Mouse (Mus musculus) thymus, adult 2 months (tissue): ENCODE data around the gene Kctd21.

Source experiments
- CTCF ChIP-seq: fragments of 200-500 bp; IDR thresholded peaks from 2 replicates; pipeline ENCODE4 v1.5.1; 2012; ENCODE audit warnings: mild to moderate bottlenecking, control low read depth, low read length, moderate library complexity, borderline replicate concordance; ENCODE audit not compliant: control insufficient read depth, poor library complexity, insufficient read depth; ENCODE audit errors: extremely low read depth
- POLR2A ChIP-seq: fragments of 200-500 bp; IDR thresholded peaks from 2 replicates; pipeline ENCODE4 v1.6.1; 2012; ENCODE audit warnings: mild to moderate bottlenecking, low read length, control low read depth, moderate library complexity; ENCODE audit not compliant: control insufficient read depth, poor library complexity, insufficient read depth; ENCODE audit errors: extremely low read depth

DNA sequence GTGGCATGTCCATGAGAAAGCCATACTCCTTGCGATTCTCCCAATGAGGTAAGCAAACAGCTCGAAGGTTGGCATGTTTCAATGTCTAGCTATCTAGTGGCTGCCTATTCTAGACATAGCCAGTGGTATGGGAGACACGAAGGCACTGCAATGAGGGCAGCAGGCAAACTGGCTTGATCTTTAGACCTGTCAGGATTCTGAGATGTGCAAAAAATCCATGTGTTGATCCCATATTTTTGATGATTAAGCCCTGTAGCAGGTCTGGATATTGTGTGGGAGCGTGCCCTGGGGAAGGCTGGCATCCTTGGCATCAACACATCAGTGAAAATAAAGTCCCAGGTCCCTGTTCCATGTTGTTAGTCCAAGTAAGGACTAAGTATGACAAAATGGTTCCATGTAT, 56.4 kb downstream of the Kctd21 start:
- TF ChIP-seq CTCF, result no peak
- TF ChIP-seq POLR2A, result no peak
